Mouse (Mus musculus) adrenal gland, adult 2 months (tissue): ENCODE results near the gene Foxi1. TPM values are rescaled to one million over a fixed set of nuclear protein-coding genes. Genes with fewer than 3 reads are reported as not detected.
"Not testable (repeated sequence)": the region's sequence is repeated elsewhere in the genome, so short reads cannot be mapped to it uniquely, and the experiment has no call there.

Source experiments
- DNase-seq: peaks from one replicate; pipeline ENCODE4 v3.0.0; 2021
- long read RNA-seq: library from polyadenylated mRNA; stranded (forward); transcript quantifications from one replicate; pipeline ENCODE4 v2.0.0, GENCODE M21; 2021
- polyA plus RNA-seq: library from polyadenylated mRNA; depleted of rRNA; stranded (reverse); fragments of >200 nt; gene quantifications from 2 replicates; pipeline ENCODE4 v1.2.3, GENCODE M21; 2012; rRNA removed
- total RNA-seq, 2 experiments: library from RNA; stranded (reverse); gene quantifications; 2 replicates each; pipeline ENCODE4 v1.2.3; 2021

Gene Foxi1
- not detected for total RNA-seq
- polyA plus RNA-seq: not detected in 2 replicates
- long read RNA-seq: 0 reads

DNA sequence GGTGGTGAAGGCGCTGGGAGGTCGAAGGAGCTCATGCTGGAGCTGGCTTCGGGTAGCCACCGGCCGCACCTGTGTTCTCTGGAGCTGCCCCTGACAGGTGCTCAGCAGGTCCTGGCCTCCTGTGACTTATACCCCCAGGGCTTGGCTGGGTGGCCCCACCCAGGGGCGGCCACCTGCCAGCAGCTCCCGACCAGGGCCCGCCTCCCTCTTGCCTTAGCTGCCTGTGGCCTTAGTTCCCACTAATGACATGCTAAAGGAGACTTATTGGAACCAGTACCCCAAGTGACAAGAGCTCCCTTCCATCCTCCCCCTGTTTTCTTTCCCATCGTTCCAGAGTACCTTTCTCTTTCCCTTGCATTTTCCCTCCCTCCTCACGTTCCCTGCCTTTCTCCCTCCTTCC is at the start of gene Foxi1:
Gene Foxi1 (minus strand): TSS at position 101 of the 400 bp plus-strand sequence.
- no peak for DNase-seq

DNA sequence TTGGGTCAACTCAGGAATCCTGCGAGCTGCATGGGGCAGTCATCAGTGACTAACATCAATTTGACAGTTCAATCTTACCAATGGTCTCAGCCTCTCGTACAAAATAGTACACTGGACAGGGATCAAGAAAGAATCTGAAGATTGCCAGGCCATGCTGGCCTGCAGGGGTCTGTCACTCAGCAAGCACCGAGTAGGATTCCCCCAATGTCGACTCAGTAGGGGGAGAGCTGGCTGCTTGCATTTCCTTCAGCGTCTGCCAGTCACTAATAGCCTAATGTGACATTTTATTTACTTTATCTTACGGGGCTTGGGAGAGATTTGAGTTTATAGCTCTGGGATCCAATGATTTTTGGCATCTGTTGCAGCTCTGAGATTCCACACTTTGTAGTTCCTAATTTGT is 35.1 kb upstream of the Foxi1 start:
- no peak for DNase-seq

DNA sequence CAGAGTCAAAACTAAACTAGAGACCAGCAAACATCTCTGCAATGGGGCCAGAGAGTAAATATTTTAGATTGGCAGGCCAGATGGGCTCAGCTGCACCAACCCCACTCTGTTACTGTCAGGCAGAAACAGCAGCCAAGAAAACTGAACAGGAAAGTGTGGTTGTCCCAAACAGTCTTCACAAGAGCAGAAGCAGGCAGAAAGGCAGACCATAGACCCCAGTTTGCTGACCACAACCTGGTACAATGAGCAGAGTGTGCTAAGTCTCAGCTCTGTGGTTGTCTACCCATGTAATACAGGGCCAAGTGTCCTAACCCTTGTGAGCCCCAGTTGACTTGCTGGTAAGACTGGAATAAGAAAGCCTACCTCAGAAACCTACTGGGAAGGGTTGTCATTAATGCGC is 32.4 kb upstream of the Foxi1 start:
- DNase-seq: no peak

- peak; percentile 70 for DNase-seq
Measured at GRCm38 (mm10) chr11:34239691-34240090, 31.8 kb upstream of the Foxi1 start.

DNA sequence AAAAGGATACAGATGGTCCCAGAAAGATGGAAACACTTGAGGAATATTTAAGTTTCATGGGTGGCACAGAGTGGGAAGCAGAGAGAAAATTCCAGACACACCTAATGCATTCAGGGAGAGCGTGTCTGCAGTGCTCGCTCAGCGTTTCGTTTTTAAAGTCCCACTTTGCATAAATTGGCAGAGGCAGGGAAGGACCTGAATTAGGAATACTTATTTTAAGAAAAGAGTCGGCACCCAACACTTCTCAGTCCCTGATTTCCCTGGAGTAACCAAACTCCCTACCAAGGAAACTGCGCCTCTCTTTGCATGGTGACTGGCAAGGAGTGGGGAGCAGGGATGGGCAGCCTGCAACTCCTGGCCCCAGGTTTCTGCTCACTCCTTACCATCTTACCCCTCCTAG is 29.0 kb upstream of the Foxi1 start:
- no peak for DNase-seq

DNA sequence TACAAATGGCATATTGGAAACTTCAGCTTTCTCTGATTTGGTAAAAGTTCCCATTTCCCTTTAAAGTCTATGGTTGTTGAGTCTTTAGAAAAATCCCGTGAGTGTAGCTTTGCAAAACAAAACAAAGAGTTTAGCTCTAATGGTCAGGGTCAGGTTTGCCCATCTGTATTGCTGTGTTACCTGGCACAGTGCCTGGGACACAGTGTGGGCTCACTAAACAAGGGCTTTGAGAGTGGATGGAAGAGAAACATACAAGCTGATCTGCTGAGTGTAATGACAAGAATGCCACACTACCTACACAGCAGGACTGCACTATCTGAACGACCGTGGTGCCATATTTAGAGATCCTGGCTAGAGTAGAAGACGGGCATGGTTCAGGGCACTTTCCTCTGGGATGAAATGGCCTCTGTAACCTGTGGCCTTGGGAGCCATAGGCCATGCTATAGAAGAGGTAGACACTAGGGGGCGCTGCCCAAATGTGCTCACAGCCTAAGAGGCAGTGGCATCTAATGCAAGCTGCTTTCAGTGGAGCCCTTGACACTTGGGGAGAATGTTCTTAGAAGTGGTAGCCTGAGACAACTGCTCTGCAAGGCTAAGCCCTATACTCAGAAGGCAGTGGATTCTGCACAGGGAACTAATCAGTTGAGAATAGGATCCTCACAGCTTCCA is 28.3 kb upstream of the Foxi1 start:
- peak; percentile 48 for DNase-seq

DNA sequence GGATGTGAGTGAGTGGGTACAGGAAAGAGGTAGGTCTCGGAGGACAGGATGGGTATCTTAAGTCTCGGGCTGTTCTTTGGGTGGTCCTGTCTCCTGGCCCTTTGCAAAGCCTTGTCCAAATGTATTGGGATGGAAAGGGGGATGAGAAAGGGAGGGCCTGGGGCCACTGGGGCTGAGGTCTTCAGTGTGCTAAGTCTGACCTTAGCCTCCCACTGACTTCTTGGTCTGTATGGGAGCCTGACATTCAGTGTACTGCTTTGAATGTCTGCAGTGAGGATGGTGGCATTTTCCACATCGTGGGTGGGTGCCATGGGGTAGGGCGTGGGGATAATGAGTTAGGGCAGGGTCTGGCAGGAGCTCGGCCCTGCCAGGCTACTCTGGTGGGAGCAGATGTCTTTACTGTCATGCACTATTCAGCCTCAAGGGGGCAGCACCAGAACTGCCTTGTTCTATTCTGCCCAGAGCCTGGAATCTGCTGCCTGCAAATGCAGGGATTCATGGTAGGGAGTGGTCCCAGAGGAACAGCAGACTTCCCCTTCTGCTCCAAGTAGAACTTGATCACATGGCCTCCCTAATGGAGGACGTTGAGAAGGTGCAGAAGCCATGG is 21.0 kb upstream of the Foxi1 start:
- DNase-seq: peak; percentile 49

GRCm38 (mm10) chr11:34227180-34227579 is 19.3 kb upstream of the Foxi1 start:
- no peak for DNase-seq

DNA sequence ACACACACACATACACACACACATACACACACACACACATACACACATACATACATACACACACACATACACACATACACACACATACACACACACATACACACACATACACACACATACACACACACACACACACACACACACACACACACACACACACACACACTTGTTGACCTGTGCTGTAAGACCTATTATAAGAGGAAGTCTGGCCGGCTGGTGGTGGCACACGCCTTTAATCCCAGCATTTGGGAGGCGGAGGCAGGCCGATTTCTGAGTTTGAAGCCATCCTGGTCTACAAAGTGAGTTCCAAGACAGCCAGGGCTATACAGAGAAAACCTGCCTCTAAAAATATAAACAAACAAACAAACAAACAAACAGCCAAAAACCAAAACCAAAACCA is 12.7 kb upstream of the Foxi1 start:
- not testable (repeated sequence) for DNase-seq

GRCm38 (mm10) chr11:34212853-34213252 is 5.0 kb upstream of the Foxi1 start:
- DNase-seq: peak; percentile 31

DNA sequence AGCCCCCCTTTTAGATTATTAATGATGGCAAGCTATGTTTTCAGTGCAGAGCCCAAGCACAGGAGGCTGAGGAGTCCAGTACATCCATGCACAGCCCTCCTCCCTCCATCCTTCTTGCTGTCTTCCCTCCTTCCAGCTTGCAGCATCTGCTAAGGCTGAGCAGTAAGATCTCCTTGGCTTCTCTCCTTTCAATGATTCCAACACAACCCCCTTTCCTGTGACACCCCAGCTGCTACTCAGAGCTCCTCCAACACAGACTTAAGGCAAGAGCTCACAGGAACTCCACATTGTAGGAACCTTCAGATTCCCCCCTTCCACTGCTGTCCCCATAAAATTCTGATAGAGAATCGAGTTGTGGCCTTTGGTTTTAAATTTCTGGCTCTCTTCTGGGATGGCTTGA is 5.1 kb downstream of the Foxi1 start:
- DNase-seq: no peak

- DNase-seq: no peak
Measured at GRCm38 (mm10) chr11:34195142-34195541, 12.7 kb downstream of the Foxi1 start.

- DNase-seq: no peak
Measured at GRCm38 (mm10) chr11:34194158-34194941, 13.5 kb downstream of the Foxi1 start.

DNA sequence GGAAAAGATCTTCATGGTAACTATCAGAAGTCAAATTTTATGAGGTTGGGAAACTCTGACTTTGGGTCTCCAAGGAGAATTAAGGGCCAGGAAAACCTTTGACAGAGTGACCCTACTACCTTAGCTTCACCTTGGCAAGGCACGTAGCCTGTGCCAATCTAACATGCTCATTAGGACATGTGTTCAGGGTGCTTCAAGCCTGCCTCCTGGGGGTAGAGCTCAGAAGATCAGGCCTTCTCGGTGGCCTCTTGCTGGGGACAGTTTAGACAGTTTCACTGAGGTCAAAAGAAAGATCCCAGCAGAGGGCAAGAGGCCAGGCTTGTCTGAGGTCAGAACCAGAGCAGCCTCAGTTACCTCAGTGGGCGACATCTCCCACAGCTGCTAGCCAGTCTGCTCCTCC is 14.2 kb downstream of the Foxi1 start:
- no peak for DNase-seq

DNA sequence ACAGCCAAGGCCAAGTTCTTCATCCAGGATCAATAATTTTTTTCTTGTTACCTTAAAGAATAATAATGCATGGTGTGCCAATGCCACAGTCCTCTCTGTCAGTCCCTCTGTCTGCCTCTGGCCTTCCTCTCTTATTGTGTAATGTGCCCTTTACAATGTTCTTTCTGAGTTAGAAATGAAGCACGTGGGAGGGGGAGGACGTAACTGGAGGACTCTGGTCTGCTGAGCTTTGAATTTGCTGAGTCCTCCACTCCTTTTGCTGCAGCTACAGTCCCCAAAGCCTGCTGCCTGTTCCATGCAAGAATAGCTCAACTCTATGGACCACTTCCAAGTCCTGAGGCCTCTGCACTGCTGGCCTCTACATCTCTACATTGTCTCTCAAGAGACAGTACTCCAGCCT is 23.6 kb downstream of the Foxi1 start:
- DNase-seq: peak; percentile 17

DNA sequence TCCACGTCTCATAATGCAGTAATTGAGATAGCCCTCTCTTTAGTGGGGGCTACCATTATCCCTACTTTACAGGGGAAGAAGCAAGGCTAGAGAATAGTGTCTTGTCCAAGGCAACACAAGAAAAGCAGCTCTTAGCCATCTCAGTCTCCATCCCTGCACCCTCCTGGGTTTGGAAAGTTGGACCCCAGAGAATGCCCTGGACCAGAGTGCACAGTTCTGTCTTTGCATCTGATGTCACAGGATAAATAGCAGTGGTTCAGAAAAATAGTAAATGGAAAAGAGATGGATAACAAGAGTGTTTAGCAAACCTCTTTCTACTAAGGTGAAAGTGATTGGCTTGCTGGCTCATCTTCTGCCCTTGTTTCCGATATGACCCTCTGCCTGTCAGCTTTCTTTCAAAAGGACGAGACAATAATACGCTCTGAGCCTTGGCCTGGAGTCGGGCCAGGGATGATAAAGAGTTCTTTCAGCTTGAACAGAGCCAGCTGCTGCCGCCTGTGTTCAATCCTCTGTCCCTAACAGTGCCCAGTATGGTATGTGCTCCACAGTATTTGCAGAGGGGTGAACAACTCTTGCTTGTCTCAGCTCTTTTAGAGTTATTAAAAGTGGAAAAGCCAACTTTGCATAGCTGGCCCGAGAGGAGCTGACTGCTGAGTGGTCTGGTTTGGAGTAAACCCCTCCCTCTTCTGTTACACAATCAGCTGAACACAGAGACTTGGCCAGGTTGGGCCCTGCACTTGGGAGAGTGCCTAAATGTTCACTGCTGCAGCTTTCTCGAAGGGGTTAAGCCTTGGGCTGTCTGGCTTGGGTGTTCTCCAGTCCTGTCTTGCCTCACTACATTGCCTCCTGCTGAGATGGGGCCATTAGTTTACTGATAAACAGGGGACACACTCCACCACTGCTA is 26.4 kb downstream of the Foxi1 start:
- peak; percentile 55 for DNase-seq

- DNase-seq: peak; percentile 12
Measured at GRCm38 (mm10) chr11:34178752-34179151, 29.1 kb downstream of the Foxi1 start.

DNA sequence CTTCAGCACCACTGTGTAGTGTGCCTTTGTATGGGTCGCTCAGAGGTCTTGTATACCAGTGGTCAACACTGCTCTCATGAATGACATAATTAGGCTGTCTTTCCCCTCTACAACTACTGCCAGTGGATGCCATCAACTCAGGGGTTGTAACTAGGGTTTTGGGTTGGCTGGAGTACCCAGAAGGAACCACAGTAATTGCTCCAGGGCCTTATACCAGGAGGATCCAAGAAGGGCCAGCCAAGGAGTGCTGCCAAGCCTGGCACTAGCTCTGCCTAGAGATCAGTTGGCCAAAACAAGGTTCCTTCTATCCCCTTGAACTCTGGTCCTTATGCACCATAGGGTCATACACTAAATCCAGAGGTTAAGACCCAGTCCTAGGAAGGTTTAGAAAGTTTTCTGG is 31.5 kb downstream of the Foxi1 start:
- no peak for DNase-seq

GRCm38 (mm10) chr11:34171221-34171620 is 36.7 kb downstream of the Foxi1 start:
- no peak for DNase-seq

- no peak for DNase-seq
Measured at GRCm38 (mm10) chr11:34169464-34169894, 38.4 kb downstream of the Foxi1 start.

DNA sequence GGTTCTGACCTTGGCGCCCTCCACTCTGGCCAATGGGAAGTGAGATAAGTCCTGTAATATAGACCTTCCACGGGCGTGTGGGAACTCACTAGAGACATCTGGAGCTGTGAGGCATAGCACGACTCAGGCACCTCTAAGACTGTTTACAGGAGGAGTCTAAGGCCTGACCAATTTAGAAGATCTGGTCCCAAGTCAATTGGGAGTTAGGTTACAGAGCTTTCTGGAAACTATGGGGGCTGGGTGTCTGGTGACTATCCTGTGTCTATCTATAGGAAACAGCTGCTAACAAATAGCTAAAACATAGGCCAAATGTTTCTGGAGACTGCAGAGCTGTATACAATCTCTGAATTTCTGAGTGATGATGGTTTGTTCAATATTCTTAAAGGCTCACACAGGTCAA is 41.5 kb downstream of the Foxi1 start:
- DNase-seq: no peak

- no peak for DNase-seq
Measured at GRCm38 (mm10) chr11:34165278-34165677, 42.6 kb downstream of the Foxi1 start.
